Mouse (Mus musculus): ENCODE data around the gene Hhat. TPM values are rescaled to one million over a fixed set of nuclear protein-coding genes. Genes with fewer than 3 reads are reported as not detected.
A peak's percentile ranks its signal among the peaks of the same experiment; 100 is the strongest.

Hhat gene
- 3.9 TPM for polyA plus RNA-seq (2012; fragmentation: generic; extraction: Trizol)
- long read RNA-seq, experiment 1, partial matches to known transcripts, result 0 of 7 reads
- long read RNA-seq, experiment 1, other reads (novel, unspliced or antisense), result 3 of 7 reads
- long read RNA-seq, experiment 2, transcript Hhat-201 (12 exons, 2,839 nt), result major isoform, 30 of 41 reads
- long read RNA-seq, experiment 2, partial matches to known transcripts, result 3 of 41 reads
- long read RNA-seq, experiment 2, other reads (novel, unspliced or antisense), result 8 of 41 reads

- H3K79me3 ChIP-seq (ENCODE audit: low read depth), result no peaks in the 10 kb centered on the region
- no peaks in the 10 kb centered on the region for H3K27me3 ChIP-seq (ENCODE audit: control insufficient read depth, insufficient read depth, insufficient read length)
- no peaks in the 10 kb centered on the region for H3K79me2 ChIP-seq (ENCODE audit: control insufficient read depth, insufficient read depth)
- no peak for TF ChIP-seq USF1 (IDR thresholded peaks at IDR 0.05; ENCODE audit: low read depth)
- TF ChIP-seq CEBPB (IDR thresholded peaks at IDR 0.05; ENCODE audit: low read depth), result no peak
- peak within 1 kb of the TSS; percentile 11 for H3K4me3 ChIP-seq (ENCODE audit: insufficient read depth, poor library complexity, severe bottlenecking)
- H3ac ChIP-seq (ENCODE audit: control insufficient read depth, insufficient read length, low read depth), result peak within 1 kb of the TSS; percentile 60
- H3K36me3 ChIP-seq (ENCODE audit: control insufficient read depth, insufficient read depth), result no peaks in the 10 kb centered on the region
Measured at GRCm38 (mm10) chr1:192770495-192771331, at the start of gene Hhat. TSS of gene Hhat (minus strand) at chr1:192771223.

DNA sequence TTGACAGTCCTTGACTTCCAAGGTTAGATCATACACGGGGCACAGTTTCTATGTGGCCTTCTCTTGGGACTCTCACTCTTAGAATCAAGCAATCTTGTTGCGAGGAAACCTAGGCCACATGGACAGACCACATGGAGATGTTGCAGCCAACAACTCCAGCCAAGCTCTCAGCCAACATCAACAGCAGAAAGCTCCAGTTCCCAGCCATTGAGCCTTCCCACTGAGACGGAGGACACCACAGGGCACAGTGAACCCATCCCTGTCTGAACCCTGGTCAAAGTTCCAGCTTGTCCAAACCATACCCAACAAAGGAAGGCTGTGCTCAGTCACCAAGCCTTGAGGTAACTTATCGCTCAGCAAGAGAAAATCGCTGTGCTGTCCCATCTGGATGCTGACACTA lies 47.3 kb upstream of the Hhat start:
- H3K79me3 ChIP-seq (ENCODE audit: low read depth), result no peaks in the 10 kb centered on the region
- no peaks in the 10 kb centered on the region for H3K79me2 ChIP-seq (ENCODE audit: control insufficient read depth, insufficient read depth)
- no peaks in the 10 kb centered on the region for H3K36me3 ChIP-seq (ENCODE audit: control insufficient read depth, insufficient read depth)
- TF ChIP-seq CEBPB (IDR thresholded peaks at IDR 0.05; ENCODE audit: low read depth) (no peak), MAX (IDR thresholded peaks at IDR 0.05) (no peak), MYOG (IDR thresholded peaks at IDR 0.05; ENCODE audit: control insufficient read depth, extremely low read depth, insufficient read length) (no peak), MYOD1 (IDR thresholded peaks at IDR 0.05; ENCODE audit: control insufficient read depth, insufficient read length, low read depth) (no peak), USF1 (IDR thresholded peaks at IDR 0.05; ENCODE audit: low read depth) (no peak), FOSL1 (IDR thresholded peaks at IDR 0.05; ENCODE audit: insufficient read depth, low read length, poor library complexity, severe bottlenecking) (no peak), CTCF (IDR thresholded peaks at IDR 0.05; ENCODE audit: control insufficient read depth, insufficient read depth, insufficient read length) (no peak)
- H3K27me3 ChIP-seq (ENCODE audit: control insufficient read depth, insufficient read depth, insufficient read length), result no peaks in the 10 kb centered on the region
- H3K4me3 ChIP-seq (ENCODE audit: insufficient read depth, poor library complexity, severe bottlenecking), result no peak overlapping the region
- H3ac ChIP-seq (ENCODE audit: control insufficient read depth, insufficient read length, low read depth), result no peak overlapping the region

DNA sequence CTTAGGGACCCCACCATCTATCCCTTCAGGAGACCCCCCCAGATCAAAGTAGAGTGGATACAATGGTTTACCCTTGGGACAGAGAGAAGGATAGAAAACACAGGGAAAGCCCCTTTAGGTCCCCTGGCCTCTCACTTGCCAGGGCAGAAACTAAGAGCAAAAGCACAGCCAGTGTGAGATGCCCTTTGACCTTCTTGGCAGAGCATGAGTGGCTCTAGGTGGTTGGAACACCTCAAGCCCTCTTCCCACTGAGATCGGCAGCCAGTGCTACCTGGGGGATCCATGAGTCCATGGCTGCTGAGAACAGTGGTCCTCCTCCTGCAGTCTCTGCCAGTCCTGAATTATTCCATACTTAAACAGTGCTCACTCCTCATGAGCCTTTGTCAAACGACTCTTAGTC lies 44.8 kb upstream of the Hhat start:
- no peaks in the 10 kb centered on the region for H3K27me3 ChIP-seq (ENCODE audit: control insufficient read depth, insufficient read depth, insufficient read length)
- no peak overlapping the region for H3ac ChIP-seq (ENCODE audit: control insufficient read depth, insufficient read length, low read depth)
- H3K4me3 ChIP-seq (ENCODE audit: insufficient read depth, poor library complexity, severe bottlenecking), result no peak overlapping the region
- no peak for TF ChIP-seq USF1 (IDR thresholded peaks at IDR 0.05; ENCODE audit: low read depth)
- TF ChIP-seq MAX (IDR thresholded peaks at IDR 0.05), result no peak
- TF ChIP-seq CTCF (IDR thresholded peaks at IDR 0.05; ENCODE audit: control insufficient read depth, insufficient read depth, insufficient read length), result no peak
- TF ChIP-seq MYOD1 (IDR thresholded peaks at IDR 0.05; ENCODE audit: control insufficient read depth, insufficient read length, low read depth), result no peak
- TF ChIP-seq FOSL1 (IDR thresholded peaks at IDR 0.05; ENCODE audit: insufficient read depth, low read length, poor library complexity, severe bottlenecking), result no peak
- H3K36me3 ChIP-seq (ENCODE audit: control insufficient read depth, insufficient read depth), result no peaks in the 10 kb centered on the region
- H3K79me3 ChIP-seq (ENCODE audit: low read depth), result no peaks in the 10 kb centered on the region
- no peaks in the 10 kb centered on the region for H3K79me2 ChIP-seq (ENCODE audit: control insufficient read depth, insufficient read depth)

- Histone ChIP-seq H3K36me3 (ENCODE audit: control insufficient read depth, insufficient read depth) (no peaks in the 10 kb centered on the region), H3K27me3 (ENCODE audit: control insufficient read depth, insufficient read depth, insufficient read length) (no peaks in the 10 kb centered on the region), H3ac (ENCODE audit: control insufficient read depth, insufficient read length, low read depth) (no peak overlapping the region), H3K79me3 (ENCODE audit: low read depth) (no peaks in the 10 kb centered on the region), H3K79me2 (ENCODE audit: control insufficient read depth, insufficient read depth) (no peaks in the 10 kb centered on the region), H3K4me3 (ENCODE audit: insufficient read depth, poor library complexity, severe bottlenecking) (no peak overlapping the region)
- no peak for TF ChIP-seq MAX (IDR thresholded peaks at IDR 0.05)
- TF ChIP-seq CTCF (IDR thresholded peaks at IDR 0.05; ENCODE audit: control insufficient read depth, insufficient read depth, insufficient read length), result no peak
- TF ChIP-seq CEBPB (IDR thresholded peaks at IDR 0.05; ENCODE audit: low read depth), result no peak
- TF ChIP-seq MYOD1 (IDR thresholded peaks at IDR 0.05; ENCODE audit: control insufficient read depth, insufficient read length, low read depth), result no peak
- no peak for TF ChIP-seq USF1 (IDR thresholded peaks at IDR 0.05; ENCODE audit: low read depth)
- no peak for TF ChIP-seq FOSL1 (IDR thresholded peaks at IDR 0.05; ENCODE audit: insufficient read depth, low read length, poor library complexity, severe bottlenecking)
- no peak for TF ChIP-seq MYOG (IDR thresholded peaks at IDR 0.05; ENCODE audit: control insufficient read depth, extremely low read depth, insufficient read length)
Measured at GRCm38 (mm10) chr1:192814700-192815099, 43.7 kb upstream of the Hhat start.

DNA sequence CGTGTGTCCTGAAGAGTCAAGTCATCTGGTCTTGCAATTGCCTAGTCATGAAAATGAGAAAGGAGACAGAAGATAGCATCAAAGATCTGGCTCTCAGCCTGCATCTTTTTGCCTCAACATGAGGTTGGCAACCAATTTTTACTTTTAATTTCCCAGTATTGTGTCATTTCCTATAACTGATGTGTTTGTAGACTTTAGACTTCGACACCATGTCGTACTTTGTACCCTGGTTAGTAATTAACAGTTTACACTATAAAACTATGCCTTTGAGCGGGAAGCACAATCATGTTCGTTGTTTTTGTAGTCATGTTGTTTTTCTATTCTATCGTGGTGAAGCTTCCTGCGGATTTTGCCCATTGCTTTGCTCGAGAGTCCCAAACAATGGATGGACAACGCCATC lies 41.7 kb upstream of the Hhat start:
- Histone ChIP-seq H3K4me3 (ENCODE audit: insufficient read depth, poor library complexity, severe bottlenecking) (no peak overlapping the region), H3ac (ENCODE audit: control insufficient read depth, insufficient read length, low read depth) (no peak overlapping the region), H3K27me3 (ENCODE audit: control insufficient read depth, insufficient read depth, insufficient read length) (no peaks in the 10 kb centered on the region), H3K79me3 (ENCODE audit: low read depth) (no peaks in the 10 kb centered on the region), H3K79me2 (ENCODE audit: control insufficient read depth, insufficient read depth) (no peaks in the 10 kb centered on the region), H3K36me3 (ENCODE audit: control insufficient read depth, insufficient read depth) (no peaks in the 10 kb centered on the region)
- TF ChIP-seq USF1 (IDR thresholded peaks at IDR 0.05; ENCODE audit: low read depth) (no peak), MYOG (IDR thresholded peaks at IDR 0.05; ENCODE audit: control insufficient read depth, extremely low read depth, insufficient read length) (no peak), MYOD1 (IDR thresholded peaks at IDR 0.05; ENCODE audit: control insufficient read depth, insufficient read length, low read depth) (no peak), CTCF (IDR thresholded peaks at IDR 0.05; ENCODE audit: control insufficient read depth, insufficient read depth, insufficient read length) (no peak), CEBPB (IDR thresholded peaks at IDR 0.05; ENCODE audit: low read depth) (no peak), MAX (IDR thresholded peaks at IDR 0.05) (no peak), FOSL1 (IDR thresholded peaks at IDR 0.05; ENCODE audit: insufficient read depth, low read length, poor library complexity, severe bottlenecking) (no peak)
